ENCODE assay signal across 12 mouse cellular contexts in the genomic region with DNA sequence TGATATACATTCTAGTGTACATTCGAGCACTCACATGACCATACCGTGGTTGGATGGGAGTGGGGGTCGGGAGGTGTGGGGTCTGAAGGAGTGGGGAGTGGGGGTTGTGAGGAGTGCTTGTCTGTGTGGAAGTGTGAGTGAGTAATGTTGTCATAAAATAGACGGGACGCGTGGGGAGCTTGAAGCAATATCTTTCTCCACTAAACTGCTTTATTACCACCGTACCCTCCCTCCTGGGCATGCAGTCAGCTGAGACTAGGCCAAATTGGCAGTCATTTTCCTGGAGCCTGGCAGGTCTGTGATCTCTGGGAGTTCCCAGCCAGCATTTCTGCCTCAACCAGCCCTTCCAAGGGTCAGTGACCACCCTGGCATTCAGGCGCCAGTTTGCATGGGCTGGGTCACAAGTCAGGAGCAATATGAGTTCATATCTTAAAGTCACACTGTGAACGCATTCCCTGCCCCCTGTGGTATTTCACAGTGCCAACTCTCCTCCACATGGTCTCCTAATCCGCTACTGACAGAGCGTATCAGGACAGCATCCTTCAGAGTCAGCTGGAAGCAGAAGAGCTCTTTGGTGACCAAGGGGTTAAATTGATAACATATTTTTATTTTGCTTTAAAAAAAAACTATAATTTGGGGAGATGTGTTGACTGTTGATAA.
DNase-seq lines count a peak whose midpoint lies in the region; ATAC-seq and TF ChIP-seq lines count a peak whose summit lies in the region.
"Had no signal": no experiment of that assay in that cellular context is flagged by ENCODE, and none has a peak within 500 bp of the region (broad histone marks: within the 10 kb centered on the region; RNA-seq: fewer than 3 reads in every experiment).

No protein-coding gene starts in this region.

- TF ChIP-seq CTCF in forebrain, postnatal 0 days (IDR thresholded peaks at IDR 0.05; ENCODE audit: low read depth) = no peak
- no peak for TF ChIP-seq CTCF in kidney, adult 2 months (conservative IDR thresholded peaks at IDR 0.05; ENCODE audit: insufficient read depth, insufficient read length, low read depth, low read length)

- H3K27ac ChIP-seq in forebrain, postnatal 0 days (ENCODE audit: low read depth, low read length) = no peak overlapping the region
- H3K27ac ChIP-seq in forebrain, embryonic 13.5 days = no peak overlapping the region
- no peak overlapping the region for H3K27ac ChIP-seq in neural tube, embryonic 12.5 days
- H3K27ac ChIP-seq in kidney, adult 2 months (ENCODE audit: insufficient read depth, low read depth, low read length) = no peak overlapping the region
- H3K27ac ChIP-seq in neural tube, embryonic 15.5 days (replicated peaks) = no peak overlapping the region
- H3K27ac ChIP-seq: liver, embryonic 15.5 days had no signal

- H3K4me3 ChIP-seq in forebrain, postnatal 0 days (ENCODE audit: low read depth, low read length) = no peak overlapping the region
- no peak overlapping the region for H3K4me3 ChIP-seq in forebrain, embryonic 13.5 days
- H3K4me3 ChIP-seq in neural tube, embryonic 12.5 days = no peak overlapping the region
- H3K4me3 ChIP-seq in kidney, adult 2 months (ENCODE audit: insufficient read depth, low read depth, low read length) = no peak overlapping the region
- no peak overlapping the region for H3K4me3 ChIP-seq in neural tube, embryonic 15.5 days (replicated peaks)
- H3K4me3 ChIP-seq: liver, embryonic 15.5 days had no signal

- H3K9ac ChIP-seq in forebrain, postnatal 0 days = no peak overlapping the region
- no peak overlapping the region for H3K9ac ChIP-seq in forebrain, embryonic 13.5 days
- H3K9ac ChIP-seq in neural tube, embryonic 12.5 days = no peak overlapping the region
- H3K9ac ChIP-seq in neural tube, embryonic 15.5 days (replicated peaks) = no peak overlapping the region
- H3K9ac ChIP-seq: liver, embryonic 15.5 days had no signal

- ATAC-seq in forebrain, postnatal 0 days = no peak
- no peak for ATAC-seq in forebrain, embryonic 13.5 days
- ATAC-seq in neural tube, embryonic 12.5 days (ENCODE audit: low FRiP score, low read depth) = peak; percentile 77
- peak; percentile 35; the same call in 1 of the 2 replicates for ATAC-seq in neural tube, embryonic 15.5 days (ENCODE audit: low FRiP score)
- no peak for ATAC-seq in frontal cortex, adult (ENCODE audit: low TSS enrichment)
- ATAC-seq: inflammation-experienced regulatory T-cells, adult 6 months had no signal

- TF ChIP-seq POLR2A in kidney, adult 2 months (IDR thresholded peaks at IDR 0.05; ENCODE audit: low read depth, low read length) = no peak

- peak; percentile 54 for DNase-seq in forebrain, postnatal 0 days
- DNase-seq in neural tube, embryonic 10.5 days (ENCODE audit: extremely low spot score, low spot score) = no peak
- DNase-seq in kidney, adult 2 months = peak; percentile 52
- no peak for DNase-seq in embryo, embryonic 9.5 days (ENCODE audit: extremely low spot score)
- DNase-seq: embryo, embryonic 11 days; gastrocnemius, postnatal 25 days had no signal

- H3K4me1 ChIP-seq in forebrain, postnatal 0 days (ENCODE audit: insufficient read depth) = 0 out of 2 replicates have a peak, but pooled peaks cover 8% of the 10 kb centered on the region
- peaks cover 15% of the 10 kb centered on the region for H3K4me1 ChIP-seq in forebrain, embryonic 13.5 days
- H3K4me1 ChIP-seq in neural tube, embryonic 12.5 days = peaks cover 12% of the 10 kb centered on the region; the same call in 1 of the 2 replicates
- no peaks in the 10 kb centered on the region for H3K4me1 ChIP-seq in kidney, adult 2 months (ENCODE audit: control insufficient read depth, insufficient read depth, low read length)
- H3K4me1 ChIP-seq in neural tube, embryonic 15.5 days = peaks cover 16% of the 10 kb centered on the region
- H3K4me1 ChIP-seq: liver, embryonic 15.5 days had no signal

- no peak overlapping the region for H3K4me2 ChIP-seq in forebrain, postnatal 0 days (ENCODE audit: low read depth)
- no peak overlapping the region for H3K4me2 ChIP-seq in forebrain, embryonic 13.5 days
- no peak overlapping the region for H3K4me2 ChIP-seq in neural tube, embryonic 12.5 days (replicated peaks)
- no peak overlapping the region for H3K4me2 ChIP-seq in neural tube, embryonic 15.5 days
- H3K4me2 ChIP-seq: liver, embryonic 15.5 days had no signal

- WGBS in forebrain, postnatal 0 days = 66% methylated on average over 11 of the region's 11 CpGs
- 86% methylated on average over 11 of the region's 11 CpGs for WGBS in forebrain, embryonic 13.5 days
- WGBS in neural tube, embryonic 12.5 days = 59% methylated on average over 11 of the region's 11 CpGs
- WGBS in kidney, adult 2 months = 39% methylated on average over 11 of the region's 11 CpGs
- 29% methylated on average over 11 of the region's 11 CpGs for WGBS in neural tube, embryonic 15.5 days

- no peaks in the 10 kb centered on the region for H3K36me3 ChIP-seq in forebrain, postnatal 0 days (ENCODE audit: insufficient read depth)
- H3K36me3 ChIP-seq in forebrain, embryonic 13.5 days (ENCODE audit: poor library complexity, severe bottlenecking) = no peaks in the 10 kb centered on the region
- H3K36me3 ChIP-seq in neural tube, embryonic 12.5 days = no peaks in the 10 kb centered on the region
- no peaks in the 10 kb centered on the region for H3K36me3 ChIP-seq in kidney, adult 2 months (ENCODE audit: control insufficient read depth, insufficient read depth, low read length)
- H3K36me3 ChIP-seq in neural tube, embryonic 15.5 days = no peaks in the 10 kb centered on the region
- H3K36me3 ChIP-seq: liver, embryonic 15.5 days had no signal

- no peaks in the 10 kb centered on the region for H3K27me3 ChIP-seq in forebrain, postnatal 0 days (ENCODE audit: insufficient read depth, low read length)
- peaks cover 35% of the 10 kb centered on the region for H3K27me3 ChIP-seq in forebrain, embryonic 13.5 days
- H3K27me3 ChIP-seq in neural tube, embryonic 12.5 days (replicated peaks) = no peaks in the 10 kb centered on the region
- H3K27me3 ChIP-seq in kidney, adult 2 months (replicated peaks; ENCODE audit: control insufficient read depth, insufficient read depth, low read length) = no peaks in the 10 kb centered on the region
- no peaks in the 10 kb centered on the region for H3K27me3 ChIP-seq in neural tube, embryonic 15.5 days (replicated peaks)
- H3K27me3 ChIP-seq: liver, embryonic 15.5 days had no signal

- no peaks in the 10 kb centered on the region for H3K9me3 ChIP-seq in forebrain, postnatal 0 days (ENCODE audit: low read length)
- H3K9me3 ChIP-seq in forebrain, embryonic 13.5 days (replicated peaks) = no peaks in the 10 kb centered on the region
- no peaks in the 10 kb centered on the region for H3K9me3 ChIP-seq in neural tube, embryonic 12.5 days
- H3K9me3 ChIP-seq in neural tube, embryonic 15.5 days (replicated peaks) = no peaks in the 10 kb centered on the region
- H3K9me3 ChIP-seq: liver, embryonic 15.5 days had no signal

Comparison
In these comparisons a context has a peak if more than half of its experiments do, and no peak if none do; other contexts are left out.
1. ATAC-seq: peak in neural tube, embryonic 12.5 days (single experiment) and neural tube, embryonic 15.5 days (single experiment); none in forebrain, postnatal 0 days (single experiment), forebrain, embryonic 13.5 days (single experiment) and frontal cortex, adult (single experiment).
2. DNase-seq: peak in forebrain, postnatal 0 days (single experiment) and kidney, adult 2 months (single experiment); none in neural tube, embryonic 10.5 days (single experiment) and embryo, embryonic 9.5 days (single experiment).